Mouse (Mus musculus) CH12.LX (cell line): Measurements from ENCODE around the gene Zfp423. TPM values are rescaled to one million over a fixed set of nuclear protein-coding genes. Genes with fewer than 3 reads are reported as not detected.

Experiments
- DNase-seq: peaks from one replicate; pipeline ENCODE4 v3.0.0-alpha.2; 2013; ENCODE audit errors: extremely low read depth
- H3K27ac ChIP-seq: 2 replicates; pipeline ENCODE4 v1.5.1; 2012; ENCODE audit warnings: low read depth, mild to moderate bottlenecking, control low read depth, moderate library complexity; ENCODE audit not compliant: insufficient read depth
- H3K27me3 ChIP-seq: replicated peaks from 2 replicates; pipeline ENCODE3; 2012; ENCODE audit warnings: inconsistent platforms
- H3K36me3 ChIP-seq, 2 experiments: replicated peaks in 1 of 2; 2 replicates each; pipeline versions ENCODE3 to v1.6.1; 2012; ENCODE audit warnings: inconsistent platforms in 1 of 2, low read length in 1 of 2, mild to moderate bottlenecking in 1 of 2, mixed read lengths in 1 of 2, moderate library complexity in 1 of 2; ENCODE audit not compliant: control insufficient read depth in 1 of 2, insufficient read depth in 1 of 2
- H3K4me1 ChIP-seq, 2 experiments: 2 replicates each; pipeline ENCODE4 v1.6.1; 2012; ENCODE audit warnings: inconsistent platforms in 1 of 2, moderate library complexity in 1 of 2; ENCODE audit not compliant: insufficient read depth in 2 of 2, control insufficient read depth in 1 of 2
- H3K4me2 ChIP-seq: 2 replicates; pipeline ENCODE4 v1.6.1; 2012; ENCODE audit warnings: low read depth, mild to moderate bottlenecking, control low read depth; ENCODE audit not compliant: poor library complexity, insufficient read depth, severe bottlenecking
- H3K4me3 ChIP-seq, 3 experiments: fragments of 150-350 bp in 1 of 3; sonication (generic) in 1 of 3; replicated peaks in 1 of 3; 2 replicates each; pipeline versions ENCODE3 to v1.5.1; 2011 to 2012; ENCODE audit warnings: low read depth in 2 of 3, low read length in 2 of 3, mild to moderate bottlenecking in 2 of 3, moderate library complexity in 2 of 3, control low read depth in 1 of 3, improper control_type of control experiment in 1 of 3, inconsistent platforms in 1 of 3, mixed read lengths in 1 of 3; ENCODE audit not compliant: poor library complexity in 1 of 3
- H3K79me2 ChIP-seq: replicated peaks from 2 replicates; pipeline ENCODE4 v1.6.1; 2012; ENCODE audit warnings: mild to moderate bottlenecking, moderate library complexity; ENCODE audit not compliant: control insufficient read depth, poor library complexity, insufficient read depth, severe bottlenecking; ENCODE audit errors: extremely low read depth
- H3K9ac ChIP-seq: 2 replicates; pipeline ENCODE4 v1.6.1; 2012; ENCODE audit warnings: low read depth, mild to moderate bottlenecking, control low read depth, moderate library complexity; ENCODE audit not compliant: insufficient read depth
- H3K9me3 ChIP-seq: replicated peaks from 2 replicates; pipeline ENCODE3; 2012; ENCODE audit warnings: low read length, inconsistent platforms, mixed read lengths
- BHLHE40 ChIP-seq: IDR thresholded peaks from 2 replicates; pipeline ENCODE4 v1.6.1; 2011; ENCODE audit warnings: mild to moderate bottlenecking, low read depth, low read length, improper control_type of control experiment
- CHD1 ChIP-seq: IDR thresholded peaks from 2 replicates; pipeline ENCODE4 v1.6.1; 2012; ENCODE audit warnings: low read depth, low read length, improper control_type of control experiment, inconsistent platforms
- CHD2 ChIP-seq: IDR thresholded peaks from 2 replicates; pipeline ENCODE4 v1.6.1; 2011; ENCODE audit warnings: low read length, improper control_type of control experiment
- CTCF ChIP-seq, 2 experiments: IDR thresholded peaks in 1 of 2; conservative IDR thresholded peaks in 1 of 2; 2 replicates each; pipeline ENCODE4 v1.5.1; 2011 to 2012; ENCODE audit warnings: low read depth in 2 of 2, low read length in 2 of 2, improper control_type of control experiment in 1 of 2, inconsistent platforms in 1 of 2, mild to moderate bottlenecking in 1 of 2, moderate library complexity in 1 of 2
- E2F4 ChIP-seq: IDR thresholded peaks from 2 replicates; pipeline ENCODE4 v1.6.1; 2011; ENCODE audit warnings: low read depth, low read length, improper control_type of control experiment; ENCODE audit not compliant: insufficient replicate concordance
- EP300 ChIP-seq: IDR thresholded peaks from 2 replicates; pipeline ENCODE4 v1.6.1; 2011; ENCODE audit warnings: low read length, improper control_type of control experiment
- ETS1 ChIP-seq: conservative IDR thresholded peaks from 2 replicates; pipeline ENCODE4 v1.6.1; 2012; ENCODE audit warnings: low read depth, mild to moderate bottlenecking, inconsistent platforms, low read length, improper control_type of control experiment, moderate library complexity
- GABPA ChIP-seq: IDR thresholded peaks from 2 replicates; pipeline ENCODE4 v1.6.1; 2012; ENCODE audit warnings: low read depth, low read length, improper control_type of control experiment, inconsistent platforms; ENCODE audit not compliant: insufficient replicate concordance
- HCFC1 ChIP-seq: IDR thresholded peaks from 2 replicates; pipeline ENCODE4 v1.6.1; 2012; ENCODE audit warnings: low read depth, mild to moderate bottlenecking, inconsistent platforms, low read length, improper control_type of control experiment
- JUN ChIP-seq: IDR thresholded peaks from 2 replicates; pipeline ENCODE4 v1.6.1; 2011; ENCODE audit warnings: low read depth, mild to moderate bottlenecking, low read length, improper control_type of control experiment, moderate library complexity; ENCODE audit not compliant: insufficient read depth
- KAT2A ChIP-seq: IDR thresholded peaks from 2 replicates; pipeline ENCODE4 v1.6.1; 2012; ENCODE audit warnings: low read length, improper control_type of control experiment, inconsistent platforms; ENCODE audit not compliant: insufficient replicate concordance
- MAFK ChIP-seq: IDR thresholded peaks from 2 replicates; pipeline ENCODE4 v1.6.1; 2011; ENCODE audit warnings: low read length, improper control_type of control experiment; ENCODE audit not compliant: insufficient replicate concordance
- MAZ ChIP-seq: IDR thresholded peaks from 2 replicates; pipeline ENCODE4 v1.6.1; 2012; ENCODE audit warnings: low read depth, mild to moderate bottlenecking, inconsistent platforms, low read length, improper control_type of control experiment, moderate library complexity
- MEF2A ChIP-seq: IDR thresholded peaks from 2 replicates; pipeline ENCODE4 v1.6.1; 2014; ENCODE audit warnings: low read depth, mild to moderate bottlenecking, inconsistent platforms, low read length, improper control_type of control experiment, borderline replicate concordance
- MXI1 ChIP-seq: IDR thresholded peaks from 2 replicates; pipeline ENCODE4 v1.6.1; 2011; ENCODE audit warnings: mild to moderate bottlenecking, low read depth, low read length, improper control_type of control experiment
- NELFE ChIP-seq: IDR thresholded peaks from 2 replicates; pipeline ENCODE4 v1.6.1; 2011; ENCODE audit warnings: low read depth, low read length, improper control_type of control experiment
- NRF1 ChIP-seq: IDR thresholded peaks from 2 replicates; pipeline ENCODE4 v1.6.1; 2014; ENCODE audit warnings: low read depth, mild to moderate bottlenecking, inconsistent platforms, low read length, improper control_type of control experiment, moderate library complexity
- PAX5 ChIP-seq: IDR thresholded peaks from 2 replicates; pipeline ENCODE4 v1.6.1; 2012; ENCODE audit warnings: low read length, inconsistent platforms, mixed read lengths
- POLR2A ChIP-seq: IDR thresholded peaks from 2 replicates; pipeline ENCODE4 v1.6.1; 2011; ENCODE audit warnings: low read depth, mild to moderate bottlenecking, improper control_type of control experiment, low read length
- SMC3 ChIP-seq: IDR thresholded peaks from 2 replicates; pipeline ENCODE4 v1.6.1; 2011; ENCODE audit warnings: low read depth, low read length, improper control_type of control experiment
- TBP ChIP-seq: conservative IDR thresholded peaks from 2 replicates; pipeline ENCODE4 v1.6.1; 2011; ENCODE audit warnings: low read depth, low read length, improper control_type of control experiment
- TCF12 ChIP-seq: IDR thresholded peaks from 2 replicates; pipeline ENCODE4 v1.6.1; 2014; ENCODE audit warnings: low read depth, mild to moderate bottlenecking, inconsistent platforms, low read length, improper control_type of control experiment
- USF1 ChIP-seq: IDR thresholded peaks from 2 replicates; pipeline ENCODE4 v1.6.1; 2014; ENCODE audit warnings: low read depth, mild to moderate bottlenecking, inconsistent platforms, low read length, improper control_type of control experiment
- ZC3H11A ChIP-seq: IDR thresholded peaks from 2 replicates; pipeline ENCODE4 v1.6.1; 2012; ENCODE audit warnings: low read depth, mild to moderate bottlenecking, inconsistent platforms, low read length, improper control_type of control experiment
- ZMIZ1 ChIP-seq: IDR thresholded peaks from 2 replicates; pipeline ENCODE4 v1.6.1; 2012; ENCODE audit warnings: low read depth, mild to moderate bottlenecking, inconsistent platforms, low read length, improper control_type of control experiment
- ZNF384 ChIP-seq: IDR thresholded peaks from 2 replicates; pipeline ENCODE4 v1.6.1; 2012; ENCODE audit warnings: low read depth, low read length, improper control_type of control experiment, inconsistent platforms
- dilution Hi-C: fragments of 300-500 bp; cut with MboI; formaldehyde crosslinking; loops from 2 replicates; pipeline ENCODE4 v1.14.3; 2020; ENCODE audit warnings: low sequenced_read_pairs; ENCODE audit not compliant: extremely low pct_unique_long_range_greater_than_20kb, extremely low pct_ligation_motif_present
- in situ Hi-C: fragments of 300-500 bp; cut with MboI; formaldehyde crosslinking; loops from 3 replicates; pipeline ENCODE4 v1.14.3; 2019; ENCODE audit warnings: low sequenced_read_pairs, low pct_ligation_motif_present, low pct_unique_long_range_greater_than_20kb, mixed read lengths
- polyA plus RNA-seq: library from polyadenylated mRNA; unstranded; fragments of >175 nt; gene quantifications from 2 replicates; pipeline ENCODE4 v1.2.1, GENCODE M21; 2012; ENCODE audit warnings: low read depth; ENCODE audit not compliant: insufficient read length
- total RNA-seq, 2 experiments: library from RNA; depleted of rRNA; stranded (reverse); fragments of 300-350 nt in 1 of 2; fragments of >200 nt in 1 of 2; gene quantifications; 2 replicates each; pipeline ENCODE4 v1.2.3; 2012 to 2014

Gene Zfp423
- total and polyA plus RNA-seq, 3 experiments: 0.25 to 2.7 (median 0.32) TPM

DNA sequence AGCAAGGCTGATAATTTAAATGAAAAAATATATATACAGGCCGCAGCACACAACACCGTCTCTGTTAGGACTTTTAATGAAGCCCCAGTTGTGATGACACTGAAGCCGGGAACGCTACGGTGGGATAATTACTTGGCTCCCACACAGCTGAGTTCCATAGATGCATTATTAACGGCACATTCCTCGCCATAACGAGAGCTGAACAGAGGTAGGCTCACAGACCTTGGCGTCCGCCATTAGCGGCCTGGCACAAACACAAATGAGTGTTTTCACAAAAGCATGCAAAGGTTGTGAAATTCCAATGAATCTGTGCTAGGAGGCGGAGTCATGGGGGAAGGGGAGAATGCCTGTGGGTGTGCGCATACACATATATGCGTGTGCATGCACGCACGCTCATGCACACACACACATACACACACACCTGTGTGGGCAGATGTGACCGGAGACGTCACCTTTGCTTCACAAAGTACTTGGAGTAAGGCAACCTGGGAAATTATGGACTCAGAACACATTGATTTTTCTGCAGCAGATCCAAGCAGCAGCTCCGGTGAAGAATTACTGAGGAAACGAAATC lies 214.2 kb downstream of the Zfp423 start:
- Histone ChIP-seq H3K36me3 (no peaks in the 10 kb centered on the region), H3K9ac (no peak overlapping the region), H3K4me2 (no peak overlapping the region), H3K4me3 (no peak overlapping the region), H3K4me1 (peaks cover 16 to 47% of the 10 kb centered on the region in 2 experiments), H3K27ac (no peak overlapping the region), H3K27me3 (no peaks in the 10 kb centered on the region)
- in situ Hi-C loops (no loop called here), dilution Hi-C loops (no loop called here)
- DNase-seq: no peak
- no peak for TF ChIP-seq MAFK
- no peak for TF ChIP-seq MAZ
- TF ChIP-seq NELFE: no peak
- TF ChIP-seq CHD1: no peak
- no peak for TF ChIP-seq TBP
- TF ChIP-seq, all 38 proteins: peak for 0
- Histone ChIP-seq H3K79me2 (no peaks in the 10 kb centered on the region), H3K9me3 (no peaks in the 10 kb centered on the region)

DNA sequence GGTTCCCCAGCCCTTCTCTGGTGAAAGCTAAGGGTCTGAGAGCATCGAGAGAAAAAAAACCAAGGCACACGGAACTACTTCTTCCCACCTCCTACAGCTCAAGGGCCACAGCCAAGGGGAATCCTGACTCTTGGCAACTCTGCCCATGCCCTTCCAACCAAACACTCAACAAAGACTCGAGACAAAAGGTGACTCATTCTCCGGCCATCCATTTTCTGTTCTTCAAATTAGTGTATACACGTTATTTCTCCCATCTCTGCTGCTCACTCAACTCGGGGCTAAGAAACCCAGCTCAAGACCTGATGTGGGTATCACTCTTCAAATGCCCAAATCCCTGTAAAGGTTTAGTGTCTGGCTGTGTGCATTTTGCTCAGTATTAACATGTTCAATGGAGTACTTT lies 214.8 kb downstream of the Zfp423 start:
- H3K4me3 ChIP-seq: no peak overlapping the region
- peaks cover 16 to 47% of the 10 kb centered on the region in 2 experiments for H3K4me1 ChIP-seq
- H3K4me2 ChIP-seq: no peak overlapping the region
- no peaks in the 10 kb centered on the region for H3K79me2 ChIP-seq
- H3K27ac ChIP-seq: no peak overlapping the region
- in situ Hi-C loops (no loop called here), dilution Hi-C loops (no loop called here)
- H3K36me3 ChIP-seq: no peaks in the 10 kb centered on the region
- H3K27me3 ChIP-seq: no peaks in the 10 kb centered on the region
- no peak for DNase-seq
- TF ChIP-seq CTCF (conservative IDR thresholded peaks at IDR 0.05 in 1 of 2, IDR thresholded peaks at IDR 0.05 in 1 of 2; ENCODE audit: low read depth in 2 of 2, low read length in 2 of 2) (no peak), GABPA (no peak), TCF12 (no peak), MAZ (no peak), NRF1 (no peak), SMC3 (no peak), ETS1 (no peak), CHD2 (no peak), EP300 (no peak), TBP (no peak)
- H3K9ac ChIP-seq: no peak overlapping the region
- no peaks in the 10 kb centered on the region for H3K9me3 ChIP-seq

- Histone ChIP-seq H3K4me3 (no peak overlapping the region), H3K9ac (no peak overlapping the region), H3K79me2 (no peaks in the 10 kb centered on the region), H3K4me2 (no peak overlapping the region), H3K36me3 (no peaks in the 10 kb centered on the region), H3K27ac (no peak overlapping the region), H3K4me1 (peaks cover 12 to 35% of the 10 kb centered on the region in 2 experiments), H3K9me3 (no peaks in the 10 kb centered on the region), H3K27me3 (no peaks in the 10 kb centered on the region)
- dilution Hi-C loops: no loop called here
- in situ Hi-C loops: no loop called here
- no peak for DNase-seq
- TF ChIP-seq JUN (no peak), BHLHE40 (no peak), GABPA (no peak), ZMIZ1 (no peak), E2F4 (no peak), MXI1 (no peak), ZC3H11A (no peak), TCF12 (no peak), MEF2A (no peak), USF1 (no peak), SMC3 (no peak), HCFC1 (no peak), TBP (no peak), PAX5 (no peak), CHD1 (no peak), POLR2A (no peak), ZNF384 (no peak), KAT2A (no peak)
Observed at GRCm38 (mm10) chr8:87742016-87742415, 217.4 kb downstream of the Zfp423 start.
